Mouse (Mus musculus) bone marrow macrophage, adult 2 months (primary cell): Measurements from ENCODE around the gene Pde8a.

Source experiments
- CTCF ChIP-seq: IDR thresholded peaks from 2 replicates; pipeline ENCODE4 v1.5.1; 2012; ENCODE audit warnings: low read depth, mild to moderate bottlenecking, low read length, moderate library complexity
- POLR2A ChIP-seq: IDR thresholded peaks from 2 replicates; pipeline ENCODE4 v1.6.1; 2012; ENCODE audit warnings: mild to moderate bottlenecking, low read depth, low read length, borderline replicate concordance

- no peak for TF ChIP-seq CTCF
- no peak for TF ChIP-seq POLR2A
These were observed 143.6 kb downstream of the Pde8a start for GRCm38 (mm10) chr7:81356975-81357374.
